Mouse (Mus musculus) liver, adult 2 months (tissue): ENCODE measurements at regions not wholly inside any gene's neighbourhood (a gene's known extent, or its start where the extent isn't known, plus 50 kb on each side); places are given as distances from the start of the nearest gene placed in this dataset.

Source experiments
- CTCF ChIP-seq: fragments of 200-500 bp; IDR thresholded peaks from 2 replicates; pipeline ENCODE4 v1.5.1; 2011; ENCODE audit warnings: low read depth, low read length, control low read depth
- POLR2A ChIP-seq: fragments of 200-500 bp; IDR thresholded peaks from 2 replicates; pipeline ENCODE4 v1.6.1; 2011; ENCODE audit warnings: low read length, control low read depth; ENCODE audit not compliant: insufficient read depth; ENCODE audit errors: extremely low read depth

- TF ChIP-seq POLR2A (no peak), CTCF (no peak)
Observed at GRCm38 (mm10) chr12:9438575-9439161, 131.2 kb upstream of the Osr1 start.
